Mouse (Mus musculus): ENCODE measurements at regions not wholly inside any gene's neighbourhood (a gene's known extent, or its start where the extent isn't known, plus 50 kb on each side); places are given as distances from the start of the nearest gene placed in this dataset.

- Histone ChIP-seq H3K4me3 (ENCODE audit: insufficient read depth, low read depth, low read length) (no peak overlapping the region), H3K27ac (replicated peaks; ENCODE audit: low read depth, low read length) (no peak overlapping the region)
These were observed 55.3 kb upstream of the Plcb1 start for GRCm38 (mm10) chr2:134730547-134730946.

GRCm38 (mm10) chr2:134726713-134727112 lies 59.2 kb upstream of the Plcb1 start:
- Histone ChIP-seq H3K4me3 (ENCODE audit: insufficient read depth, low read depth, low read length) (no peak overlapping the region), H3K4me1 (ENCODE audit: control insufficient read depth, insufficient read depth, insufficient read length, low read length) (no peaks in the 10 kb centered on the region; the same call in 1 of the 2 replicates), H3K27ac (replicated peaks; ENCODE audit: low read depth, low read length) (peak overlapping the region; percentile 84)

More at GRCm38 (mm10) chr2:134730547-134730946, 55.3 kb upstream of the Plcb1 start:
- H3K4me1 ChIP-seq (ENCODE audit: control insufficient read depth, insufficient read depth, insufficient read length, low read length), result no peaks in the 10 kb centered on the region; the same call in 1 of the 2 replicates

GRCm38 (mm10) chr2:134724071-134724470 lies 61.8 kb upstream of the Plcb1 start:
- H3K4me1 ChIP-seq (ENCODE audit: control insufficient read depth, insufficient read depth, insufficient read length, low read length), result no peaks in the 10 kb centered on the region
- H3K27ac ChIP-seq (replicated peaks; ENCODE audit: low read depth, low read length), result peak overlapping the region; percentile 92
- no peak overlapping the region for H3K4me3 ChIP-seq (ENCODE audit: insufficient read depth, low read depth, low read length)

- no peaks in the 10 kb centered on the region for H3K4me1 ChIP-seq (ENCODE audit: control insufficient read depth, insufficient read depth, insufficient read length, low read length)
- H3K4me3 ChIP-seq (ENCODE audit: insufficient read depth, low read depth, low read length), result no peak overlapping the region
- no peak overlapping the region for H3K27ac ChIP-seq (replicated peaks; ENCODE audit: low read depth, low read length)
These were observed 68.0 kb upstream of the Plcb1 start for GRCm38 (mm10) chr2:134717815-134718362.

- Histone ChIP-seq H3K4me3 (ENCODE audit: insufficient read depth, low read depth, low read length) (no peak overlapping the region), H3K27ac (replicated peaks; ENCODE audit: low read depth, low read length) (no peak overlapping the region), H3K4me1 (ENCODE audit: control insufficient read depth, insufficient read depth, insufficient read length, low read length) (no peaks in the 10 kb centered on the region)
These were observed 69.3 kb upstream of the Plcb1 start for GRCm38 (mm10) chr2:134716531-134716930.

- H3K4me3 ChIP-seq (ENCODE audit: insufficient read depth, low read depth, low read length), result no peak overlapping the region
- H3K27ac ChIP-seq (replicated peaks; ENCODE audit: low read depth, low read length), result no peak overlapping the region
- H3K4me1 ChIP-seq (ENCODE audit: control insufficient read depth, insufficient read depth, insufficient read length, low read length), result no peaks in the 10 kb centered on the region
These were observed 70.1 kb upstream of the Tmx4 start for GRCm38 (mm10) chr2:134714001-134714400.

- H3K27ac ChIP-seq (replicated peaks; ENCODE audit: low read depth, low read length), result no peak overlapping the region
- H3K4me3 ChIP-seq (ENCODE audit: insufficient read depth, low read depth, low read length), result no peak overlapping the region
- H3K4me1 ChIP-seq (ENCODE audit: control insufficient read depth, insufficient read depth, insufficient read length, low read length), result no peaks in the 10 kb centered on the region
These were observed 64.8 kb upstream of the Tmx4 start for GRCm38 (mm10) chr2:134708754-134709153.

GRCm38 (mm10) chr2:134703067-134703466 lies 59.1 kb upstream of the Tmx4 start:
- H3K4me1 ChIP-seq (ENCODE audit: control insufficient read depth, insufficient read depth, insufficient read length, low read length), result no peaks in the 10 kb centered on the region
- no peak overlapping the region for H3K4me3 ChIP-seq (ENCODE audit: insufficient read depth, low read depth, low read length)
- H3K27ac ChIP-seq (replicated peaks; ENCODE audit: low read depth, low read length), result no peak overlapping the region

GRCm38 (mm10) chr2:134697424-134697823 lies 53.5 kb upstream of the Tmx4 start:
- H3K4me1 ChIP-seq (ENCODE audit: control insufficient read depth, insufficient read depth, insufficient read length, low read length), result no peaks in the 10 kb centered on the region
- no peak overlapping the region for H3K4me3 ChIP-seq (ENCODE audit: insufficient read depth, low read depth, low read length)
- no peak overlapping the region for H3K27ac ChIP-seq (replicated peaks; ENCODE audit: low read depth, low read length)

GRCm38 (mm10) chr2:134696394-134696793 lies 52.4 kb upstream of the Tmx4 start:
- H3K4me3 ChIP-seq (ENCODE audit: insufficient read depth, low read depth, low read length), result no peak overlapping the region
- no peak overlapping the region for H3K27ac ChIP-seq (replicated peaks; ENCODE audit: low read depth, low read length)
- no peaks in the 10 kb centered on the region for H3K4me1 ChIP-seq (ENCODE audit: control insufficient read depth, insufficient read depth, insufficient read length, low read length)

Measured in brown adipose tissue, adult 24 weeks (tissue).